Mouse (Mus musculus) adrenal gland, postnatal 4 days (tissue): ENCODE measurements around the gene Abi1. TPM values are rescaled to one million over a fixed set of nuclear protein-coding genes. Genes with fewer than 3 reads are reported as not detected.
"Not testable (repeated sequence)": the region's sequence is repeated elsewhere in the genome, so short reads cannot be mapped to it uniquely, and the experiment has no call there.

Experiments
- DNase-seq, 2 experiments: peaks; one replicate each; pipeline ENCODE4 v3.0.0; 2021 to 2022; ENCODE audit warnings: low spot score in 2 of 2, mixed read lengths in 2 of 2
- total RNA-seq, 2 experiments: library from RNA; stranded (reverse); gene quantifications; 2 replicates each; pipeline ENCODE4 v1.2.3; 2021

The Abi1 gene
- total RNA-seq, 2 experiments from 2014 or later, result 80.8 to 87.5 TPM

DNA sequence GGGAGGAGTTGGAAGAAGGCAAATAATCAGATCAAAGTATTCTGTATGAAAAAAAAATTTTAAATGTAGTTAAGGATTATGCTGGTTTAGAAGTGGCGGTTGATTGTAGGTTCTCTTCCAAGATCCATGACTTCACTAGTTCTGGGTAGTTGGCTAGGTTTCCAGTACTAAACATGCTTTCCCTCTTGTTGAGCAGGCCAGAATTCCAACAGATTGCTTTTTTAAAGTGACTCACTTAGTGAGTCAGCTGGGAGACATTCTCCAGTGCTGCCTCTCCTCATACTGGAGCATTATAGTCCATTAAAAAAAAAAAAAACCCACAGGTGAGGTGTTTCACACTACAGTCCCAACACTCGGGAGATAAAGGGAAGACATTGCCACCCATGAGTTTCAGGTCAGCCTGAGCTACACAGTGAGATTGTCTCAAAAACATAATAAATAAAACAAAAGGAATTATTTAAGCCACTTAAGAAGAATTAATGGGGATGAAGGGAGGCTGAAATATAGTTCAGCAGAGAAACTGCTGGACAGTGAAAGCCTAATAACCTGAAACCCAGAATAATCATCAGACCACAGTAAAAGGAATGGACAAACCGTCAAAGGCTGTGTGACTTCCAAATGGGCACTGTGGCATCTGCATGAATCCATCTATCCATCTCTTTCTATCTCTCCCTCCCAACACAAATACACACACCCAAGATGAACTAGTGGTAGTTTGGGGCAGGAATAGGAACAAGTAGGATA is 5.2 kb downstream of the Abi1 start:
- no peak for DNase-seq

DNA sequence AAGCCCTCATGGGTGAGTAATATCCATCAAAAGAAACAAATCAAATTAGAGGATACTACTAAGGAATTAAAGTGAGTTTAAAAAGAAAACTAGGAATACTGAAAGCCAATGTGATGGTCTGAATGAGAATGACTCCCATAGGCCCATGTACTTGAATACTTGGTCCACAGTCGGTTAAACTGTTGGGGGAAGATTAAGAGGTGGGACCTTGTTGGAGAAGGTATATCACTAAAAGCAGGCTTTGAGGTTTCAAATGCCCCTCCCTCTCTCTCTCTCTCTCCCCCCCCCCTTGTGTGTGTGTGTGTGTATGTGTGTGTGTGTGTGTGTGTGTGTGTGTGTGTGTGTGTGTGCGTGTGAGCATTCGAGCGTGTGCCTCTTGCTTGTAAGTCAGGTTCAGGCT is 9.4 kb downstream of the Abi1 start:
- no peak for DNase-seq

DNA sequence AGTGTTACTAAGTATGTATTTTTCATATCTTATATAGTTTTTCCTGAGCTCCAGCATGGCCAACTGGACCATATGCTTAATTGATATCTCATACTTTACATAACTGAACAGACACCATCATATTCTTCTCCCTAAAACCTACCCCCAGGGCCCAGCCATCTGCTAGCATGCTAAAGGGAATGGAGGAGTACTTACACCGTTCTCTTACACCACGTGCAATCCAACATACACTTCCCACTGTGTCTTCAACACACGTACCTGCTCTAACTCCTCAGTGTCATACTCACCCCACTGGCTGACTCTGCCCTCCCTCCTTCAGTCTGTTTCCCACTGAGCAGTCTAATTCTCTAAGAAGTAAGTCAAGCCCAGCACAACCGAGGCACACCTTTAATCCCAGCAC is 11.2 kb downstream of the Abi1 start:
- DNase-seq, result no peak

DNA sequence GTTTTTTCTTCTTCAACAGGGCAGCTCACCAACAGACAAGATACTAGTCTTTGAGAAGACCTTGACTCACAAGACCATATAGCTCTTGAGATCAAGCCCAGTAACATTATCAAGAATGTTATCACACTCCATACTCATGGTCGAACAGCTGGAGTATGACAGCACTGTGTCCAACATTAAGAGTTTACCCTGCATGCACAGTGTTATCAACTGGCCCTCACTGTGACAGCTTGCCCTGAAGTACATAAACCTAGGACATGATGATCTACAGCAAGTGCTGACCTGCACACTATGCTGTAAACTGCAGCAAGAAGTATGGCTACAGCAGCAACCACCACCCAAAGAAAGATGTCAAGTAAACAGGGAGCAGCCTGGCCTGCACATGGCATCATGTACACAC is 13.7 kb downstream of the Abi1 start:
- DNase-seq, result no peak

DNA sequence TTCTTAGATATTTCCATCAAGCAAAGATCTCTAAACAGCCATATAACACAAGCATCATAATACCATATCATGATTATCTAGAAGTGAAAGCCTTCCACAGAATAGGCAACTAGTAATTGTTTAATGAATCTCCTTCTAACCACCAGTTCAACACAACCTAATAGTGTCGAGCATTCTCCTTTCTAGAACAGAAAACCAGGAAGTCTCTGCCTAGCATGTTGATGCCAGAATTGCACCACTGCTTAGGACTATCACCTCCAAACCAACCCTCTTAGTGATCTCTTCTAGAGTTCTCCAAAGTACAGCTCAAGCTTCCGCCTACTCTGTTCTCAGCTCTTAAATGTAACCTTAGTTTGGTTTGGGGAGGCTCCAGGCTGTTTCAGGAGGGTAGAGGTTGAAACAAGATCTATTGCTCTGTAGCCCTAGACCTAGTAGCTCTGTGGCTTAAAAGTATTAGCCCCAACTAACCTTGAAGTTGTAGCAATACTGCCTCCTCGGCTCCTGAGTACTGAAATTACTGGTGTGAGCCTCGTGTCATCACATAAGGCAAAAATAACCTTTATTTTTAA is 16.2 kb downstream of the Abi1 start:
- DNase-seq, result no peak

DNA sequence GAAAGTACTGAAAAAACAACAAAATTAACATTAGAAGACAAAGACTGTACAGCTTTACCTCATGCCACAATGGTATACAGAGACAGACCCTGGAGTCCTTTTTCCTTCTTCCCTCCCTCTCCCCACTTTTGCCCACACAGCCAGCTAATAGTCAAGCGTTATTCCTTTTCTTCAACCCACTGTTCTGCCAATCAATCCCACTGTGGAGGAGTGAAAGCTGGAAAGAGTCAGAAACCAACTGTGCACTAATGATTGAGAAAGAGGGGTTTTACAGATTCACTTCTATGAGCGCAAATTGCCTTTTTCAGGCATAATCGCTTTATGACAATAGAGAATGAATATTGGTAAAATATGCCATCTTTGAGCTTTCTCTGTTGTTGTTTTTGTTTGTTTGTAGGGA is 17.0 kb downstream of the Abi1 start:
- no peak for DNase-seq

DNA sequence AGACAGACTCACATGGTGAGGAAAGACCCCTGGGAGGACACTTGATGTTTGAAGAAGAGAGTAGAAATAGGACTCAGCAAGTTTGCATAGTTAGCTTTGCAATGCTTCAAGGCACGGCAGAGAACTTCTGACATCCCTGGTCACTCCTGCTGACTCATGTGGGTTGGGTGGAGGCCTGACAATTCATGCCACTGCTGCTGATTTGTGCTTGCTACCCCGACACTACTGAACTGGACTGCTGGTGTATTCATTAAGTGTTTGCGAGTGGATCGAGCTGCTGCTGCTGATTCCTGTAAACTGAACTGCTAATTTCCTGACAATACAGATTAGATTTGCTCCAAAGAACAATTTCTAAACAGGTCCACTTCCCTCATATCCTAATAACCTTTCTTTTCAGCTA is 18.3 kb downstream of the Abi1 start:
- DNase-seq, result no peak

DNA sequence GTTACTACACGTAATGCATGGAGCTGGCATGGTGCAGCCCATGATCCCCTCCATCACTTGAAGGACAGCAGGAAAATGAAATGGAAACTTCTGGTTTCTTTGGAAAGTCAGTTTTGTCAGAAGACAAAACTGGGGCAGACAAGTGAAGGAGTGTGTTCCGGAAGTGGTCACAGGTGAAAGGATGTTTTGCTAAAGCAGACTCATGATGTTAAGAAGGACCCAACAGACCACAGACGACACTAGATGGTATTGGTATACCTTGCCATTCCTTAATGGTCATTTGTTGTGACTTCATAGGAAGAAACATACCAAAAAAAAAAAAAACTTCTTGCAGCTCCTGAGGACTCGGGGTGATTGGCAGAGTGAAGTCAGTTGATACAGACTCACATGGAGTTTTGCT is 18.7 kb downstream of the Abi1 start:
- no peak for DNase-seq

DNA sequence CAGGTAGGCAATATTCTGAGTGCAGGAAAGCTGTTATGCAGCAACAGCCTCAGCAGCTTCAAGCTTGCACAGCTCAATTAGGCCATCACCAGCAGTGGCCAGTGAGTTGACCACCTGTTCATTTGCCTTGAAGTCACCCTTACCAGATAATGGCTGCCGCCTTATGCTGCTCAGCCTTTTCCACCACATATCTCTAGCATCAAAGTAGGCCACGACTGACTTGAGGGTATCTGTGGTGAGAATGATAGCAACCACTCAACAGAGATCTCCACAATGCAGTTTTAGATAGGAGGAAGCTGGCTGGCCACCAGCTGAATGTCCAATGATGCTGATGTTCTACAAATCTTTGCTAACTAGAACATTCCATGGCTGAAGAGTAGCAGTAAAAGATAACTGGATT is 20.9 kb downstream of the Abi1 start:
- DNase-seq, result no peak

DNA sequence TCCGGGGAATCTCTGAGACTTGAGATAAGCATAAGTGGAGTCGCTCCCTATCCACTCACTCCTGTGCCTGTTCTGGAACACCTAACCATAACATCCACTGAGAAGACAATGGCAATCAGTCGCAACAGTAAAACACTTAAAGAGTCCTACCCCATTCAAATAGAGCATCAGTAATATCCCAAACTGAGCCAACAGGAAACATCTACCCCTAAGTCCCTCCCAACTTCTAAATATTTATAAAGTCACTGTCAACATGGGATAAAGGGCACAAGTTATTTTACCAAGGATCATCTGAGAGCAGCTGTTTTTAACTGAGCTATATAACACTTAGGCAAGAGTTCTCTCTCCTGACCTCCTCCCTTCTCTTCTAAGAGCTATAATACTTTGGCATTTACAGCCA is 23.9 kb downstream of the Abi1 start:
- no peak for DNase-seq

DNA sequence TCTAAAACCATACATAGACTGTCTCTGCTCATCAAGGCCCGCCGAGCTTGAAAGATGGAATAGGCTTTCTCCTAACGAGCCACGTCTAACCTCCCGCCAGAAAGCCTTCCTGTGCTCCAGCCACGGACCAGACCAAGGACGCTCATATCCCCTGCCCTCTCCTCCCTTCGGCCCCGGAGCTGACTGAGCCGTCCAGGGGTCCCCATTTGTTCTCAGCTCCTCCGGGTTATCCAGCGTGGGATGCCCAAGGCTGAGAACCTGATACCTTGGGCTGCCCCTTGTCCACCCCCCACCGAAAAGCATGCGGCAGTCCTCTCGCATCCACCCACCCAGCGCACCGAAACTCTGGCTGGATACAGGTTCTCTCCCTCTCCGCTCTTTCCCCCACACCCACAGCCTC is 24.7 kb downstream of the Abi1 start:
- no peak for DNase-seq

DNA sequence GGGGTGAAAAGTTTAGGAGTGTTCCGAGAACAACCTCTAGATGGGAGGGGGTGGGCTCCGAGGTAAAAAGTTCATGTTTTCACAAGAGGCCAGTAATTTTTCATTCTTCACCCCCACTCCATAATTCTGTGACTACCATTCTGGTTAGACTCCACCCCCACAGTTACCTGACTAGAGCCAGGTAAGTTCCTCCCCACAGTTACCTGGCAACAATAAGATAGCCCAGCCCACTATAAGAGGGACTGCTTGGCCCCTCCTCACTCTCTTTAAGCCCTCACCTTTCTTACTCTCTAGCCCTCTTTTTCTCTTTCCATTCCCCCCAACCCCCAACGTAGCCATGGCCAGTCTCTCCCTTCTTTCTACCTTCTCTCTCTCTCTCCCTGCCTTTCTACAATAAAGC is 25.1 kb downstream of the Abi1 start:
- DNase-seq, result not testable (repeated sequence)

DNA sequence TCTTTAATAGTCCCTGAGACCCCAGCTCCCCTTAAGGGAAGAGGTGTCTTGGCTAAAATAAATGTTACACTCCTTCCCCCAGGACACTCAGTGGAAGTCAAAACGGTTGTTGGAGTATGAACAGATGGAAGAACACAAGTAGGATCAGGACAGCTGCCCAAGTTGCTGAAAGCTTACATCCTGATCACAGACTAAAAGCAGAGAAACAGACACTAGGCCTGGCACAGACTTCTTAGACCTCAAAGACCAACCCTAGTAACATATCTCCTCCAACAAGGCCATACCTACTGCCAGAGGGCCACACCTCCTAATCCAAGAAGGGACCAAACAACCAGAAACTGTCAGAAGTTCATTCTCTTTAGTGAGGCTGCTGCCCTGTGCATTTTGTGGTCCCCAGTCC is 31.8 kb downstream of the Abi1 start:
- DNase-seq, result no peak

DNA sequence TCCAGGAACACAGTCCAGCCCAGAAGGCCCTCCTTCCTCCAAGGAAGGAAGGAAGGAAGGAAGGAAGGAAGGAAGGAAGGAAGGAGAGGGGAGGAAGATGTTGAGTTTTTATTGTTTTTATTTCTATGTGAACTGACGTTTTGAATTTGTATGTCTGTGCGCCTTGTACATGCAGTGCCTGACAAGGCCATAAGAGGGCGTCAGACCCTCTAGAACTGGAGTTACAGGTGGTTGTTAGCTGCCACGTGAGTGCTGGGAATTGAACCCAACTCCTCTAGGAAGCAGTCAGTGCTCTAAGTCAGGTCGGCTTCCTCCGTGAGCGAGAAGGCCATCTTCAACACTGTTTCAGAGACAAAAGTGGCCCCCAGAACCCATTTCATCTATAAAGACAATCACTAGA is 32.5 kb downstream of the Abi1 start:
- DNase-seq, result no peak

DNA sequence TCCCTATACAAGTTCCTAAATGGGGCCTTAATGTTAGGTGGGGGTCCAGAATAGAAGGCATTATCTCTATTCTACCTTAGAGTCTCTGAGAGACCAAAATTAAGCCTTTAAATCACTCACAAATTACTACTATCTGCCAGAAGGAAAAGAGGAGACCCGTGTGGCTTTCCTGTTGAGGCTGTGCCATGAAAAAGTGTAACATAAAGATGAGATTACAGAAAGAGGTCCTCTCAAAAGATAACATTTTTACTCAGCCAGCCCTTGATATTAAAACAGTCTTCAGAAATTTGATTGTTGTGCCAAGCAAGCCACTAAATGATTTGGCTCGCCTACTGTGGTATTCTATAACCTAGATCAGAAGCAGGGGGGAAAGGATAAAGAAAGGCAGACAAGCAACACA is 32.9 kb downstream of the Abi1 start:
- DNase-seq, result no peak

DNA sequence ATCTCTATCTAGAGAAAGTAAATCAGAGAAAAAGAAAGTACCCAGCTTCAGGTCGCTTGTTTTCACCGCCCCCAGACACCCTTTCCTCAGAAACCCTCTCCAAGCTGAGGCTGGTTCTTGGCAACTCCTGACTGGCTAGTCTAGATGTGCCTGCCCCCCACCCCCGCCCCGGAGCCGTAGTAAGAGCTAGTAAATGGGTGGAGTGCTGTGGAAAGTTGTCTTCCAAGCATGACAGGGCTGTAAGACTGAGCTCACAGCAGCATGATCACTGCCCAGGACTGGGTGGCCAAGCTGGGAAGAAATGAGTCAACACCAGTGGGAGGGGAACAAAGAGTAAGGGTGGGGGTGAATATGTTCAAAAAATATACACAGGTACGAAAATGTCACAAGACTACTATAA is 33.8 kb downstream of the Abi1 start:
- DNase-seq, result no peak

DNA sequence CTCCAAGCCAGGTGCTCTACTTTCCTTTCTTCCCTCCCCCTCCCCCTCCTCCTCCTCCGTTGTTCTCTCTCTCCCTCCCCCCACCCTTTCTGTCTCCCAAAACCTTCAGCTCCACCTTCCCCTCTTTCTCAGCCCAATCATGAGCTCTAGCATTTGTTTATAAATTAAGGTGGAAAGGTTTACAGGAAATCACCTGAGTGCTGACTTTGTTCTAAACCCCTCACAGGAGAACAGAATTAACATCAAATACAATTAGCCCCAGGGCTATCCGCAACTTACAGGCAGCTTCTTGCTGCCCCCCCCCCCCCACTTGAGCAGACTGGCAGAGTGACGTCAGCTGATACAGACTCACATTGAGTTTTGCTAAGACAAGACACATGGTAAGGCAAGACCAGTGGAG is 37.4 kb downstream of the Abi1 start:
- no peak for DNase-seq

DNA sequence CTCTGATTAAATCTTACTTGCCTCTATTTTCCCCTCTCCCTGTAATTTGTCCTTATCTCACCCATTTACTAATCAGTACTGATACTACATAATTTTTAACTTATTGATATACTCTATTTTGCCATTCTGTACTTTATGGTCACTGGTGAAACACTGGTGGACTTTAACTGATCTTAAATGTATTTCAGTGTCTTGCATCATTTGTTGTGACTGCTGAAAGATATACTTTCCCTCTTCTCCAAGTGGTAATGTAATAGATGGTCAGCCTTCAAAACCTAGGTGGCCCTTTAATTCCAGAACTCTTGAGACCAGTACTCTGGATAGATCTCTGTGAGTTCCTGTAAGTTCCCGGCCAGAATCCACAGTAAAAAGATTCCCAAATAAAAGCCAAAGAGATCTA is 40.4 kb downstream of the Abi1 start:
- no peak for DNase-seq

DNA sequence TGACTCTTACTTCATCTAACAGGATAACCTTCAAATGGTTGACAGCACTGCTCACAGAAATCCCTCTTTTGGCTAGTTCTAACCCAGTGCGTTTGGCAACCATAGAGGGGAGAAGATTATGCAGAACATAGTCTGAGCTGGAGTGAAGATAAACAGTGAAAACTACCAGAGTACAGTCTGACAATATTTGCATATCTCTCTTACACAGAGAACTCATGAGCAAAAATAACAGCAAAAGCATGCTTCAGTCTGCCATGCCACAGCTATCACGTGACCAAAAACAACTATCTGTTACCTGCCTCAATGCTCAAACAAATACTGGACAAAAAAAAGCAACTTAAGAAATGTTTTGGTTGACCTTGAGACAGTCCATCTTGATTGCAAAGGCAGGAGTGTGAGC is 41.2 kb downstream of the Abi1 start:
- no peak for DNase-seq

DNA sequence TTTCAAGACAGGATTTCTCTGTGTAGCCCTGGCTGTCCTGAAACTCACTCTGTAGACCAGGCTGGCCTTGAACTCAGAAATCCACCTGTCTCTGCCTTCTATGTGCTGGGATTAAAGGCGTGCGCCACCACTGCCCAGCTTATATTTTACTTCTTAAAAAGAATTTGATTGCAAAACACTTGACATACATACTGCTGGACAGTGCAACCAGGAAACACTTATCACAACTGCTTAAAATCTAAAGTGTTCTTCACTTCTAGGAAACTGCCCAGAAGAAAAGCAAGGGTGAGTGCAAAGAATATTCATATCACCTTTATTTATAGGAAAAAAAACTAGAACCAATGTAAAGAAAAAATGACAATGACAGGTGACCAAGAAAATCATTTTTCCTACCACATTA is 42.0 kb downstream of the Abi1 start:
- no peak for DNase-seq

DNA sequence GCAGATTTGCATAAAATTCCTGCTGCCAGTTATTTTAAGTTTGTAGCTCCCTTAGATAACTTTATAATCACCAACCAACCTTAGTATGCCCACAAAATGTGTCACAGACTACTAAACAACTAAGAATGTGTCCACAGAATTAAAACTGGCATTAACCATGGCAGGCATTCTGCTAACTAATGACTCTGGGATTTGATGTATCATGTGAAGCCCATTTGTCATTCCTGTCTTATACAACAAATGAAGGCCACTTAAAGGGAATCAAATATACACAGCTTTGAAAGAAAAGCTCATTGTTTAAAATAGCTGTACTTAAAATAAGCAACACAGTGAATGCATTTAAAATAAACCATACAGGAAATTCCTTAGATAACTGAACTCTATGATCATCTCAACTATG is 44.0 kb downstream of the Abi1 start:
- no peak for DNase-seq

DNA sequence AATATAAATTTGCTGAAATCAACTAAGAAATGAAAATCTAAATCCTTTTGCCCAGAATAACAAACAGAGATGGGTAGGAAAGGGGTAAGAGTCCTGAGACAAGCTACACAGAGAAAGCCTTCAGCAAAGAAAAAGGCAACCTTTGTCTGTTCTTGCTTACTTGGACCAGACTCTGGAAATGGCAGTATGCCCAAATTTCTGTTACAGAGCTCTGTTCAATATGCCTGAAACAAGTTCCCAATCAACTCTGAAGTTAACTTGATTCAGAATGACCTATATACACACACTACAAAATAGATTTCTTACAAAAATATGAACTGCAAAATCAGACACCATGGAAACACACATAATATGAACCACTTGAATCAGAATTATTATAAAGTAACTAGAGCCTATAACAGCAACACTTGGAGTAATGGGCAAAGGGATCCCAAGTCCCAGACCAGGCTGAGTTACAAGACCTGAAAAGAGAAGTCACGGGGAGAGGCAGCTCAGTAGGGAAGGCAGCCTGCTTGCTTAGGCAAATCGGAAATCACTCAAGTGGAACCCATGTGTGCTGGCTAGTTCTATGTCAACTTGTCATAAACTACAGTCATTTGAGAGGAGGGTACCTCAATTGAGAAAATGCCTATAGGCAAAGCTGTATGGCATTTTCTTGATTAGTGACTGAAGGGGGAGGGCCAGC is 53.9 kb downstream of the Abi1 start:
- DNase-seq, result no peak
